Mouse (Mus musculus) left cerebral cortex, adult 2 months (tissue): Measurements from ENCODE around the gene Ramp1. TPM values are rescaled to one million over a fixed set of nuclear protein-coding genes. Genes with fewer than 3 reads are reported as not detected.

Source experiments
- DNase-seq, 2 experiments: peaks; one replicate each; pipeline ENCODE4 v3.0.0; 2021 to 2022; ENCODE audit warnings: low spot score in 2 of 2, mixed read lengths in 1 of 2; ENCODE audit errors: extremely low spot score in 1 of 2
- H3K27ac ChIP-seq: fragments of 200-600 bp; 2 replicates; pipeline ENCODE4 v1.8.1; 2022
- H3K4me3 ChIP-seq: fragments of 200-600 bp; 2 replicates; pipeline ENCODE4 v1.8.1; 2022
- CTCF ChIP-seq: fragments of 200-600 bp; IDR thresholded peaks from 2 replicates; pipeline ENCODE4 v1.8.1; 2022; ENCODE audit warnings: antibody characterized with exemption, mild to moderate bottlenecking, moderate library complexity
- intact Hi-C: fragments of 180-260 bp; cut with DNase I; formaldehyde crosslinking; loops from one replicate; pipeline ENCODE4 v1.15.1; 2025
- long read RNA-seq, 2 experiments: library from polyadenylated mRNA; stranded (forward); transcript quantifications; one replicate each; pipeline ENCODE4 v2.0.0; 2021; ENCODE audit warnings: borderline mapping rate in 2 of 2
- total RNA-seq, 2 experiments: library from RNA; stranded (reverse); gene quantifications; 2 replicates each; pipeline ENCODE4 v1.2.3; 2021

Gene Ramp1
- total RNA-seq, result 10 to 100 TPM; 52.6 to 53.0 TPM
- long read RNA-seq, experiment 1, transcript Ramp1-201 (3 exons, 2,325 nt), result major isoform, 35 of 42 reads
- long read RNA-seq, experiment 1, partial matches to known transcripts, result 7 of 42 reads
- long read RNA-seq, experiment 1, other reads (novel, unspliced or antisense), result 0 of 42 reads
- long read RNA-seq, experiment 2, transcript Ramp1-201 (3 exons, 2,325 nt), result major isoform, 39 of 43 reads
- long read RNA-seq, experiment 2, partial matches to known transcripts, result 1 of 43 reads
- long read RNA-seq, experiment 2, other reads (novel, unspliced or antisense), result 3 of 43 reads

DNA sequence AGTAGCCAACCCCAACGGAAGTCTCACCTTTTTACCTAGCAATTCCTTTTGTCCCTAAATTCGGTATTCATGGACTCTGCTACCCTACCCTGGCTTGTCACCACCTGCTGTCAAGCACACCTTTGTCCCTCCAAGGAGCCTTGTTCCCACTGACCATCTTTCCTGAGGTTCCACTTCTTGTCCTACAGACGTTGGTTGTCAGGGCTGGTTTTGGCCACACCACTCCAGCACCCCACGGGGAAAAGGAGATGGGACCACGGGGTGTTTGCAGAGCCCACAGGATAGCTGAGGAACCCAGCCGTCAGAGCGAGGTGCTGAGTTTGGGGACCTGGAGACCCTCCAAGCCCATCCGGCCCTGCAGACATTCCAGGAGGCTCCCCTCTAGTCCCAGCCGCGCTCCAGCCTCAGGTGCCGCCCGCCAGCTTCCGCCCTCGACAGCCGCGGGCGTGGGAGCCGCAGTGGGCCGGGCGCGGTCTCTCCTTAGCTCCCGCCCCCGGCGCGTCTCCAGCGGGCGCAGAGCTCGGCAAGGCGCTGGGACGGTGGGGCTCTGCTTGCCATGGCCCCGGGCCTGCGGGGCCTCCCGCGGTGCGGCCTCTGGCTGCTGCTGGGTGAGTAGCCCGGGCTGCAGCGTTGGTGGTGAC, at the start of gene Ramp1:
Gene Ramp1 (plus strand): TSS at position 290 of the 641 bp plus-strand sequence.
- Histone ChIP-seq H3K27ac (peak within 1 kb of the TSS; percentile 92), H3K4me3 (peak within 1 kb of the TSS; percentile 74)
- intact Hi-C loops, result loop anchor here (1.0 to 5.0 kb wide), 3 partner anchors 32 to 203 kb away; no protein-coding TSS in a partner anchor
- TF ChIP-seq CTCF, result no peak
- peak; percentile 64 to 70 for DNase-seq

DNA sequence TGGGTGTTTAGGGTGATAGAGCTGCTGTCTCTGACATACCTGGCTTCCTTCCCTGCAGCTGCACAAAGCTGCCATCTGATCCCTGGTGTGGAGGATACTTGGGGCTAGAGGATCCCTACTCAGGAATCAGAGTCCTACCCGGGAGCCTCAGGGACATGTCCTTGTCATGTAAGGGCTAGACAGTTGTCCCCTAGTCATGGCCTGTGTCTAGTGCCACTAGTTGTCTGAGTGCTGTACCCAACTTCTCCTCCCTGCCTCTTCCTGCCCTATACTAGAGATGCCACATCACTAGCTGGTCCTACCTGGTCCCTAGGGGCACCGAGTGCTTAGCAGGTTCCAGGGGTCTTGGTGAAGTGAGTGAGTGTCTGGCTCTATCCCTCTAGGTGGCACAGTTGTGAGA, 42.6 kb upstream of the Ramp1 start:
- intact Hi-C loops, result no loop called here
- no peak for TF ChIP-seq CTCF
- DNase-seq, result no peak
- H3K27ac ChIP-seq, result no peak overlapping the region
- no peak overlapping the region for H3K4me3 ChIP-seq

DNA sequence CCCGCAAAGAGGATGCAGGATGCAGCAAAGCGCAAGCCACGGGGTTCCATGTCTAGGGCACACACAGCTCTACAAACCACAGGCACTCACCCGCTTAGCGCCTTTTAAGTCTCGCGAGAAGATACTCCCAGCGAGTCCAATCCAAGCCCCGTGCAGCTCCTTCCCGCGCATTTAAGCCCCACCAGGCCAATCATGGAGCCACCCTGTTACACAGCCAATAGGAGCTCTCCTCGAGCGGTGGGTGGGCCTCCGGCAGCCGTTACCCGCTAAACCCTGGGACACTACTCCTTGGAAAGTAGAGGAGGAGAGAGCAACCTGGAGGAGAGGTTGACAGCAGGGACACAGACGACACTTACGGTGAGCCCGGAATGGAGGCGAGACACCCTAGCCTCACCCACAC, 34.8 kb upstream of the Ramp1 start, which contains the start of gene Rbm44:
Gene Rbm44 (plus strand): TSS at position 277 of the 400 bp plus-strand sequence.
- no peak for TF ChIP-seq CTCF
- intact Hi-C loops, result no loop called here
- no peak within 1 kb of the TSS for H3K27ac ChIP-seq
- DNase-seq, result no peak
- H3K4me3 ChIP-seq, result no peak within 1 kb of the TSS

DNA sequence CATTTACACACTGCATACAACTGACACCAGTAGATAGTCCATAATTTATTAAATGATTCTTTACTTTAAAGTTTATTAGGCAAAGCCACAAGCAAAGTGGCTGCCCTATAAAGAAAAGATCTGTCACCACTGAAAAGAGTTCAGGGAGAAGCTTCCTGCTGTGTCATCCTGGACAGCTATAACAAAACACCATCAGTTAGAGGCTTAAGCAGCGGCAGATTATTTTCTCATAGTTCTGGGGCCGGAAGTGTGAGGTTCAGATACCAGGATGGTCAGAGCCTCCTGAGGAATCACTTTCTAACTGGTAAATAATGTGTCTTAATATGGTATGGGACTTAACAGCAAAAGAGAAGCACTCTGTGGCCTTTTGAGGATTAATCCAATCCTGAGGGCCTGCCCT, 28.1 kb upstream of the Ramp1 start:
- H3K4me3 ChIP-seq, result no peak overlapping the region
- no peak overlapping the region for H3K27ac ChIP-seq
- TF ChIP-seq CTCF, result no peak
- DNase-seq, result no peak
- intact Hi-C loops, result no loop called here

DNA sequence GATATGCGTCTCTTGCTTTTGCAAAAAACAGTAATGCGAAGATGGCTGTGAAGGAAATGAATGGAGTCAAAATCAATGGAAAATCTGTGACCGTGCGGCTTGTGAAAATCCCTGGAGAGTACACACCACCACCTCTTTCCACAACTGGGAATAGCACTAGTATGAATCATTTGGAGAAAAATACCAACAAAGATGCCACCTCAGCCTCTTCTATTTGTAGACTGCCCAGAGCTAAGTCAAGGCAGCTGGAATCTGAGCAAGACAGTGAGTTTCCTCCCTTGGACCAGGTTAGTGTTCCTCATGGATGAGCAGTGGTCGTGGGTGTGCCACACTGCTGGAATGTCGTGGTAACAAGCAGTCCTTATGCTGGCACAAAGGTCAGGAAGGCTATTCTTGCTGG, 12.8 kb upstream of the Ramp1 start:
- intact Hi-C loops, result no loop called here
- Histone ChIP-seq H3K4me3 (no peak overlapping the region), H3K27ac (no peak overlapping the region)
- TF ChIP-seq CTCF, result no peak
- no peak for DNase-seq

DNA sequence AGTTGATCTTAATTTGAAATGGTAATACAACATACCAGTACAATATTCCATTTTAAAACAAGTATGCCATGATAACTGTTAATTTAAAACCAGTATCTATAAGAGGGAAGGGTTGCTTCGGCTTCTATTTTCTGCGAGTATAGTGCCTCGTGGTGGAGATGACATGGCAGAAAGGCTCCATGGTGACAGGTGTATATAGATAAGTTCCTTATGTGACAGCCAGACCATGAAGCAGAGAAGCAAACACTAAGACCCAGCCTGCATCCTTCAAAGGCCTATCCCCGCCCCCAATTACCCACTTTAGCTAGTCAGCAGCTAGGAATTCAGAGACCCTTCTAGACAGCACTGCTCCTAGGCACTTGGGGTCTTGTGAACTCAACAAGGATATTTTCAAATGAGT, 10.5 kb upstream of the Ramp1 start:
- Histone ChIP-seq H3K4me3 (no peak overlapping the region), H3K27ac (no peak overlapping the region)
- no peak for TF ChIP-seq CTCF
- intact Hi-C loops, result no loop called here
- no peak for DNase-seq

DNA sequence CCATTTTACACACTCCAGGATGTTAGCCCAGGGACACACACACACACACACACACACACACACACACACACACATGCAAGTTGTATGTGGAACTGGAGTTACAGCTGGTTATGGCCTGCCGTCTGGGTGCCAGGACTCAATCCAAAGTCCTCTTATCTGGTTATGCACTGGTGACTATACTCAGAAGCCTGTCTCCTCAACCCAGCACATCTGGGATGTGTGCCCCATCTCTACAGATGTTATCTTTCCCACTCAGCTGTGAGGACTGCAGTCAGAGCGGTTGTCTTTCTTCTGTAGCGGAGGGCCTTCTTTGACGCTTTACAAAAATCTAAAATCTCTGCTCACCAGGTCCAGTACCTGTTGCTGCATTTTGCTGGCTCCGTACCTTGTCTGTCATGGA, 4.8 kb upstream of the Ramp1 start:
- Histone ChIP-seq H3K4me3 (no peak overlapping the region), H3K27ac (no peak overlapping the region)
- DNase-seq, result no peak
- no peak for TF ChIP-seq CTCF
- intact Hi-C loops, result no loop called here

DNA sequence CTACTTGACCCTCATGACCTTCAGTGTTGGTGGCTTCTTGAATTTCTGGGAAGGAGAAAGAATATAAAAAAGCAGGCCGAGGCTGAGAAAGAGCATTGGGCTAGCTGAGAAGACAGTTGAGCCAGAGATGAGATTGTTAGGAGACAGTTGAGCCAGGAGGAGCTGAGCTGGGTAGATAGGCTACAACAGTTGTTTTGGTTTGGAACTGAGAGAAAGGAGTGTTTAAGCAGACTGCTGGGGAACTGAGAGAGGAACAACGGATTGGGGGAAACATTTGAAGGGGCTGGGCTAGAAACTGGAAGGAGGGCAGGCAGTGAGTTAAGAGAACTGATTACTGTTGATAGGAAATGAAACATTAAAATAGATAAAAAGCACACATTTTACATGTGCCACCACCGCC, 3.6 kb upstream of the Ramp1 start:
- no peak for DNase-seq
- no peak overlapping the region for H3K4me3 ChIP-seq
- H3K27ac ChIP-seq, result no peak overlapping the region
- TF ChIP-seq CTCF, result no peak
- intact Hi-C loops, result no loop called here

DNA sequence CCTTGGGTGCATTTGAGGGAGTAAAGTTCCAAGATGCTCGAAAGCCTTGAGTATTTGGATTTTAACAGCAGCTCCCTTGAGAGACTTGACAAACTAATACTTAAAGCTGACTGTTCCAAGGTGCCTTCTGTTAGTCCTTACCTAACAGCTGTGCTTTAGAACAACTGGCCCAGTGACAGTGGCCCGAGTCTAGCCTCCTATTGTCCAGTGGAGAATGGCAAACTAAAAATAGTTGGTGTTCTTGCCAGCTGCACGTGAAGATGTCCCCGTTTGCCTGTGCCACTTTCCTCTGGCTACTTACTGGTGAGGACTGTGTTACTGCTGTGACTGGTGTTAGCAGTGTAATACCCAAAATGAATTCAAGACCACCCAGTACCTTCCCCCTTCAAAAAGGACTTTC, 2.8 kb upstream of the Ramp1 start:
- TF ChIP-seq CTCF, result no peak
- H3K27ac ChIP-seq, result no peak overlapping the region
- DNase-seq, result no peak
- intact Hi-C loops, result no loop called here
- H3K4me3 ChIP-seq, result no peak overlapping the region

DNA sequence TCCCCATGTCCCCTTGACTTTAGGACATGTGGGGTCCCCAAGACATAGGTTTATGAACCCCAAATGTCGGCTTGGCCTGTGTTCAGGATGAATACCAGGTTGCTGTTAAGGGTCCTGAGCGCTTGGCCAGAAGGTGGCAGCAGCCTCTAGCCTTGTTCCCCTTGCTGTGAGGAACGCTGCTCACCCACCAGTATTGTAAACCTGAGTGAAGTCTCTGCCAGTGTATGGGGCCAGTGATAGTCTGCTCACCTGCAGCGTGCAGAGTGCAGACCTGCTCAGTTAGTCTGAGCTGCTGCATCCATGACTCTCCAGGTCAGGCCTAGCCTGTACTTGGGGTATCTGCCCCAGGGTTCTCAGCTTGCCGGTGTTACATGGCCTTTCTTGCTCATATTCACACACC, 536 bp upstream of the Ramp1 start:
- intact Hi-C loops, result loop anchor here (1.0 kb wide), 2 partner anchors 32 to 60 kb away; no protein-coding TSS in a partner anchor
- peak; percentile 85 for TF ChIP-seq CTCF
- Histone ChIP-seq H3K4me3 (peak overlapping the region; percentile 74), H3K27ac (peak overlapping the region; percentile 92; the same call in 1 of the 2 replicates)
- DNase-seq, result peak; percentile 75 to 78

DNA sequence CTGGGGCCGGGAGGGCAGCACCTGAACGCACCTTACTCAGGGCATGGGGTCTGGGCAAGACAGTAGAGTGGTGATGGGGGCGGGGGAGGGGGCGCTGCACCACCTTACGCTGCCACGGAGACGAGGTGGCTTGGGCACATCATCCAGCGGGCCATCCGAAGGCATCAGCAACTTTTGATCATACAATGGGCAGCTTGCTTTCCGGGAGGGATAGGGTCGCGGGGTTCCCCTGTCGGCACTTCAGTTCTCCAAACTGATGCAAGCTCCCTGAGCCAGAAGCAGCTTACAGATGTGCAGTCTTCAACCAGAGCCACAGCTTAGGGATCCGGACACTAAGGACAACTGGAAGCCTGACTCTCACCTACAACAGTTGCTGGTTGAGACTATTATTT, 548 bp downstream of the Ramp1 start:
- no peak for TF ChIP-seq CTCF
- DNase-seq, result no peak
- peak overlapping the region; percentile 92 for H3K27ac ChIP-seq
- peak overlapping the region; percentile 74 for H3K4me3 ChIP-seq
- intact Hi-C loops, result loop anchor here (5.0 kb wide), 1 partner anchor 202 kb away; no protein-coding TSS in a partner anchor

DNA sequence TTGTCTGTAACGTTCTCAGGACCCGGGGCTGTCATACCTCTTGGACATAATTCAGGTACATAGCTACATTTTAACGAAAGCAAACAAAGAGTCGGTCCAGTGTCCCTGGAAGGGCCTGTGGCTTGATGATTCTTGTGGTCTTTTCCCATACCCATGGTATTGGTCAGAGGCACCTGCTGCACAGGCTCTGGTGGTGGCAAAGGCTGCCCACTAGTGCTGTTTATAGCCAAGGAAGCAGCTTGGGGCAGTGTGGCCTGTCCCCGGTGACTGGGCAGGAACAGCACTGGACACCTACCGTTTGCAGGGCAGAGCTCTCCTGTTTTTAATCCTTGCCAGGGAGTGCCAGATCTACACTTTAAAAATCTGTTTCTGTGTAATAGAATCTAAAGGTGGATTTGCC, 1.1 kb downstream of the Ramp1 start:
- intact Hi-C loops, result loop anchor here (5.0 kb wide), 1 partner anchor 202 kb away; no protein-coding TSS in a partner anchor
- no peak for TF ChIP-seq CTCF
- DNase-seq, result no peak
- peak overlapping the region; percentile 74 for H3K4me3 ChIP-seq
- H3K27ac ChIP-seq, result peak overlapping the region; percentile 92

DNA sequence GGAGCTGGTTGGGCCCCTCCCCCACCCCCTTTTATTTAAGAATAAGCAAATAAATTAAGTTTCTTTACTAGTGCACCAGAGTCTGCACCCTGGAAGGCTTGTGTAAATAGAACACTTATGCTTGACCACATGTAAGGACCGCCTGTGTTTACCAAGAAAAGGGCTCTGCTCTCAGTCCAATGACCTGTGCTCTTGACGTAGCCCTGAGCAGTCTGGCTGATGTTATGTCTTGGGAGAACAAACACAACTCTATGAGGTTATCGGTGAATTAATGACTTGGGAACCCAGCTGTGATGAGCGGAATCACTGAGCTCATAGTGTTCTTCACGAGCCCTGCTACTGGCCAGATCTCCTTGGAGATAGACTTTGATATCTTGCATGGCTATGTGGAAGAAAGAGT, 1.6 kb downstream of the Ramp1 start:
- intact Hi-C loops, result loop anchor here (5.0 kb wide), 1 partner anchor 201 kb away; no protein-coding TSS in a partner anchor
- Histone ChIP-seq H3K27ac (peak overlapping the region; percentile 92), H3K4me3 (peak overlapping the region; percentile 74)
- no peak for DNase-seq
- no peak for TF ChIP-seq CTCF
